Mouse (Mus musculus) hindbrain, embryonic 15.5 days (tissue): Measurements from ENCODE around the gene Tgfbr3. TPM values are rescaled to one million over a fixed set of nuclear protein-coding genes. Genes with fewer than 3 reads are reported as not detected.

Source experiments
- ATAC-seq: fragments of 200-750 bp; cut with Nextera tagmentation; 2 replicates; pipeline ENCODE4 v1.8.0; 2017; ENCODE audit warnings: low read depth, moderate number of reproducible peaks, moderate TSS enrichment; ENCODE audit not compliant: low FRiP score
- H3K27ac ChIP-seq: fragments of 300-500 bp; sonication (generic); replicated peaks from 2 replicates; pipeline ENCODE4 v1.5.1; 2015; ENCODE audit warnings: mild to moderate bottlenecking, inconsistent platforms
- H3K27me3 ChIP-seq: fragments of 300-500 bp; sonication (generic); 2 replicates; pipeline ENCODE4 v1.6.1; 2015; ENCODE audit warnings: control low read depth, inconsistent platforms
- H3K36me3 ChIP-seq: fragments of 300-500 bp; sonication (generic); 2 replicates; pipeline ENCODE4 v1.6.1; 2015; ENCODE audit warnings: control low read depth, inconsistent platforms
- H3K4me1 ChIP-seq: fragments of 300-500 bp; sonication (generic); replicated peaks from 2 replicates; pipeline ENCODE4 v1.6.1; 2015; ENCODE audit warnings: control low read depth, inconsistent platforms
- H3K4me2 ChIP-seq: fragments of 300-500 bp; sonication (generic); 2 replicates; pipeline ENCODE4 v1.6.1; 2015; ENCODE audit warnings: moderate library complexity, mild to moderate bottlenecking, inconsistent platforms
- H3K4me3 ChIP-seq: fragments of 300-500 bp; sonication (generic); 2 replicates; pipeline ENCODE4 v1.5.1; 2015; ENCODE audit warnings: mild to moderate bottlenecking, inconsistent platforms
- H3K9ac ChIP-seq: fragments of 300-500 bp; sonication (generic); 2 replicates; pipeline ENCODE4 v1.6.1; 2015; ENCODE audit warnings: inconsistent platforms
- H3K9me3 ChIP-seq: fragments of 300-500 bp; sonication (generic); 2 replicates; pipeline ENCODE4 v1.6.1; 2016; ENCODE audit warnings: control low read depth, inconsistent platforms
- WGBS: fragments of 180-500 bp; shearing (Covaris S2); methylation state at CpG from one replicate; pipeline ENCODE4 v1.1.7; 2015; 5-methylcytosine and 5-hydroxymethylcytosine counted together
- polyA plus RNA-seq: library from polyadenylated mRNA; unstranded; fragments of >200 nt; fragmentation: Nextera tagmentation; extraction: Ambion mirVana; gene quantifications from 2 replicates; pipeline ENCODE4 v1.2.1, GENCODE M21; 2015

Tgfbr3 gene
- polyA plus RNA-seq, 1 experiment from 2014 or later = 6.0 TPM

GRCm38 (mm10) chr5:107103591-107103990 is 185.8 kb downstream of the Tgfbr3 start:
- 90% methylated on average over 2 of the region's 2 CpGs for WGBS
- Histone ChIP-seq H3K4me2 (no peak overlapping the region), H3K4me1 (no peaks in the 10 kb centered on the region), H3K9me3 (no peaks in the 10 kb centered on the region), H3K9ac (no peak overlapping the region), H3K4me3 (no peak overlapping the region), H3K36me3 (no peaks in the 10 kb centered on the region), H3K27ac (no peak overlapping the region), H3K27me3 (no peaks in the 10 kb centered on the region)
- ATAC-seq = peak; percentile 27; the same call in 1 of the 2 replicates

GRCm38 (mm10) chr5:107102916-107103315 is 186.5 kb downstream of the Tgfbr3 start:
- H3K9me3 ChIP-seq = no peaks in the 10 kb centered on the region
- H3K4me1 ChIP-seq = no peaks in the 10 kb centered on the region
- 58% methylated on average over 4 of the region's 4 CpGs for WGBS
- no peak overlapping the region for H3K27ac ChIP-seq
- no peaks in the 10 kb centered on the region for H3K36me3 ChIP-seq
- no peak overlapping the region for H3K4me3 ChIP-seq
- no peak overlapping the region for H3K9ac ChIP-seq
- H3K4me2 ChIP-seq = no peak overlapping the region
- ATAC-seq = 0 out of 2 replicates have a peak, but pooled peaks have one; percentile 45
- H3K27me3 ChIP-seq = no peaks in the 10 kb centered on the region

- Histone ChIP-seq H3K4me3 (no peak overlapping the region), H3K4me1 (no peaks in the 10 kb centered on the region), H3K9me3 (no peaks in the 10 kb centered on the region), H3K36me3 (no peaks in the 10 kb centered on the region), H3K9ac (no peak overlapping the region), H3K27me3 (no peaks in the 10 kb centered on the region), H3K4me2 (no peak overlapping the region), H3K27ac (no peak overlapping the region)
- 70% methylated on average over 4 of the region's 4 CpGs for WGBS
- ATAC-seq = no peak
Measured at GRCm38 (mm10) chr5:107101684-107102083, 187.7 kb downstream of the Tgfbr3 start.

- ATAC-seq = no peak
- Histone ChIP-seq H3K9ac (no peak overlapping the region), H3K4me3 (no peak overlapping the region), H3K36me3 (no peaks in the 10 kb centered on the region), H3K27ac (no peak overlapping the region), H3K9me3 (no peaks in the 10 kb centered on the region), H3K27me3 (no peaks in the 10 kb centered on the region), H3K4me1 (no peaks in the 10 kb centered on the region), H3K4me2 (no peak overlapping the region)
- 71% methylated on average over 7 of the region's 7 CpGs for WGBS
Measured at GRCm38 (mm10) chr5:107101135-107101534, 188.3 kb downstream of the Tgfbr3 start.

- 94% methylated on average over 3 of the region's 3 CpGs for WGBS
- no peak overlapping the region for H3K27ac ChIP-seq
- no peak for ATAC-seq
- no peak overlapping the region for H3K4me3 ChIP-seq
- H3K36me3 ChIP-seq = no peaks in the 10 kb centered on the region
- no peaks in the 10 kb centered on the region for H3K9me3 ChIP-seq
- no peak overlapping the region for H3K4me2 ChIP-seq
- no peak overlapping the region for H3K9ac ChIP-seq
- H3K4me1 ChIP-seq = no peaks in the 10 kb centered on the region
- H3K27me3 ChIP-seq = no peaks in the 10 kb centered on the region
Measured at GRCm38 (mm10) chr5:107099634-107100033, 189.8 kb downstream of the Tgfbr3 start.

GRCm38 (mm10) chr5:107099076-107099475 is 190.4 kb downstream of the Tgfbr3 start:
- H3K4me1 ChIP-seq = no peaks in the 10 kb centered on the region
- H3K9ac ChIP-seq = no peak overlapping the region
- WGBS = 31% methylated on average over 6 of the region's 6 CpGs
- no peak overlapping the region for H3K4me2 ChIP-seq
- H3K27ac ChIP-seq = no peak overlapping the region
- H3K27me3 ChIP-seq = no peaks in the 10 kb centered on the region
- no peak overlapping the region for H3K4me3 ChIP-seq
- no peaks in the 10 kb centered on the region for H3K9me3 ChIP-seq
- no peak for ATAC-seq
- H3K36me3 ChIP-seq = no peaks in the 10 kb centered on the region

GRCm38 (mm10) chr5:107098007-107098406 is 191.4 kb downstream of the Tgfbr3 start:
- H3K4me1 ChIP-seq = no peaks in the 10 kb centered on the region
- no peaks in the 10 kb centered on the region for H3K9me3 ChIP-seq
- 76% methylated on average over 5 of the region's 5 CpGs for WGBS
- no peaks in the 10 kb centered on the region for H3K27me3 ChIP-seq
- H3K36me3 ChIP-seq = no peaks in the 10 kb centered on the region
- no peak overlapping the region for H3K4me2 ChIP-seq
- H3K9ac ChIP-seq = no peak overlapping the region
- no peak overlapping the region for H3K4me3 ChIP-seq
- no peak overlapping the region for H3K27ac ChIP-seq
- no peak for ATAC-seq

- Histone ChIP-seq H3K27ac (no peak overlapping the region), H3K4me3 (no peak overlapping the region), H3K9ac (no peak overlapping the region), H3K36me3 (no peaks in the 10 kb centered on the region), H3K4me1 (no peaks in the 10 kb centered on the region), H3K27me3 (no peaks in the 10 kb centered on the region), H3K4me2 (no peak overlapping the region), H3K9me3 (no peaks in the 10 kb centered on the region)
- 92% methylated on average over 7 of the region's 7 CpGs for WGBS
- ATAC-seq = no peak
Measured at GRCm38 (mm10) chr5:107097314-107097713, 192.1 kb downstream of the Tgfbr3 start.

- Histone ChIP-seq H3K4me3 (no peak overlapping the region), H3K9ac (no peak overlapping the region), H3K9me3 (no peaks in the 10 kb centered on the region), H3K4me2 (no peak overlapping the region), H3K4me1 (no peaks in the 10 kb centered on the region), H3K36me3 (no peaks in the 10 kb centered on the region), H3K27me3 (no peaks in the 10 kb centered on the region), H3K27ac (no peak overlapping the region)
- ATAC-seq = no peak
- 43% methylated on average over 5 of the region's 5 CpGs for WGBS
Measured at GRCm38 (mm10) chr5:107094233-107094632, 195.2 kb downstream of the Tgfbr3 start.

- Histone ChIP-seq H3K4me1 (peaks cover 7% of the 10 kb centered on the region), H3K9me3 (no peaks in the 10 kb centered on the region), H3K4me3 (no peak overlapping the region), H3K27ac (no peak overlapping the region), H3K4me2 (no peak overlapping the region), H3K36me3 (no peaks in the 10 kb centered on the region), H3K27me3 (no peaks in the 10 kb centered on the region), H3K9ac (no peak overlapping the region)
- ATAC-seq = no peak
- WGBS = 95% methylated on average over 3 of the region's 3 CpGs
Measured at GRCm38 (mm10) chr5:107093253-107093652, 196.2 kb downstream of the Tgfbr3 start.

- H3K4me1 ChIP-seq = peaks cover 10% of the 10 kb centered on the region
- no peaks in the 10 kb centered on the region for H3K36me3 ChIP-seq
- H3K27ac ChIP-seq = no peak overlapping the region
- no peaks in the 10 kb centered on the region for H3K27me3 ChIP-seq
- H3K4me3 ChIP-seq = no peak overlapping the region
- no peak overlapping the region for H3K4me2 ChIP-seq
- H3K9me3 ChIP-seq = no peaks in the 10 kb centered on the region
- WGBS = 75% methylated on average over 8 of the region's 8 CpGs
- no peak overlapping the region for H3K9ac ChIP-seq
- ATAC-seq = no peak
Measured at GRCm38 (mm10) chr5:107092137-107092536, 197.3 kb downstream of the Tgfbr3 start.

GRCm38 (mm10) chr5:107089966-107090365 is 199.5 kb downstream of the Tgfbr3 start:
- H3K4me1 ChIP-seq = peaks cover 10% of the 10 kb centered on the region
- ATAC-seq = no peak
- H3K27me3 ChIP-seq = no peaks in the 10 kb centered on the region
- H3K27ac ChIP-seq = no peak overlapping the region
- no peaks in the 10 kb centered on the region for H3K9me3 ChIP-seq
- no peak overlapping the region for H3K9ac ChIP-seq
- no peak overlapping the region for H3K4me3 ChIP-seq
- no peaks in the 10 kb centered on the region for H3K36me3 ChIP-seq
- no peak overlapping the region for H3K4me2 ChIP-seq
- 57% methylated on average over 5 of the region's 5 CpGs for WGBS
